Comparison of ENCODE assay signal across 8 mouse cellular contexts in the genomic region with DNA sequence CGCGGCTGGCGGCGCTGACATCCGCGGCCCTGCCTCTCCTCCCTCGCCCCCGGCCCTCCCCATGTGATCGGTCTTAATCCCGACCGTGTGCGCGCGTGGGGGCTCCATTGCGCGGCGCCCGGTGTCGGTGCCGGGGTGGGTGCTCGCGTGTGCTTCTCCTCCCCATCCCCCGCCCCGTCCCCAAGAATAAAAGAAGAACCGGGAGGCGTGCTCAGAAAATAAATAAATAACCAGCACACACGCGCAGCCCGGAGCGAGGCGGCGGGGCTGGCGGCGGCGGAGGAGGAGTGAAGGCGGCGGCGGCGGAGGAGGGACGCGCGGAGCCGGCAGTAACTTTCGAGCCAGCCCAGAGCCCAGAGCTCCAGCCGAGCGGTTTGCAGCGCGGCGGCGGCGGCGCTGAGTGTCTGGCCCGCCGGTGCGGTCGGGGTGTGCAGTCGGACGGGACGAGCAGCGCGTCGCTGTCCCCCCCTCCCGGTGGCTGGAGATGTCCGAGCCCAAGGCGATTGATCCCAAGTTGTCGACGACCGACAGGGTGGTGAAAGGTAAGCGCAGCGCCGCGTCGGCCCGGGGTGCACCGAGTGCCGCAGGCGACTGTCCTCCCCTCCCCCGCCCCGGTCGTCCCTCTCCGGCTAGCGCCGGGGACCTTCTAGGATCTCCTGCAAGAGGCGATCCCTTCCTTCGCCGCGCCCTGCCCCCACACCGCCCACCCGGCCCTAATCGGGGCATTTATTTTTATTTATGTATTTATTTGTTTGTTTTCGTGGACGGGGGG. TPM values are rescaled to one million over a fixed set of nuclear protein-coding genes. Genes with fewer than 3 reads are reported as not detected.
DNase-seq lines count a peak whose midpoint lies in the region; ATAC-seq lines count a peak whose summit lies in the region.

No protein-coding gene starts in this region.

- 1% methylated on average over 83 of the region's 92 CpGs for WGBS in embryonic facial prominence, embryonic 12.5 days
- 1% methylated on average over 75 of the region's 92 CpGs for WGBS in heart, embryonic 10.5 days
- 1% methylated on average over 89 of the region's 92 CpGs for WGBS in kidney, embryonic 15.5 days
- WGBS in liver, embryonic 11.5 days: under 1% methylated on average over 78 of the region's 92 CpGs

- no peaks in the 10 kb centered on the region for H3K9me3 ChIP-seq in embryonic facial prominence, embryonic 12.5 days
- H3K9me3 ChIP-seq in heart, embryonic 10.5 days: no peaks in the 10 kb centered on the region
- no peaks in the 10 kb centered on the region for H3K9me3 ChIP-seq in kidney, embryonic 15.5 days (replicated peaks)
- H3K9me3 ChIP-seq in liver, embryonic 11.5 days (ENCODE audit: control insufficient read depth, low read length): no peaks in the 10 kb centered on the region

- H3K4me2 ChIP-seq in embryonic facial prominence, embryonic 12.5 days (replicated peaks): peak overlapping the region; percentile 59
- H3K4me2 ChIP-seq in kidney, embryonic 15.5 days: peak overlapping the region; percentile 77
- H3K4me2 ChIP-seq in liver, embryonic 11.5 days: peak overlapping the region; percentile 82

- ATAC-seq in embryonic facial prominence, embryonic 12.5 days (ENCODE audit: insufficient number of reproducible peaks, insufficient read depth, low FRiP score, low TSS enrichment): peak; percentile 38
- peak; percentile 38 for ATAC-seq in kidney, embryonic 15.5 days (replicated peaks; ENCODE audit: low FRiP score)
- peak; percentile 43 for ATAC-seq in liver, embryonic 11.5 days (replicated peaks; ENCODE audit: low FRiP score)

- H3K4me1 ChIP-seq in embryonic facial prominence, embryonic 12.5 days: no peaks in the 10 kb centered on the region
- H3K4me1 ChIP-seq in heart, embryonic 10.5 days: peaks cover 24% of the 10 kb centered on the region
- H3K4me1 ChIP-seq in kidney, embryonic 15.5 days: peaks cover 33% of the 10 kb centered on the region
- H3K4me1 ChIP-seq in liver, embryonic 11.5 days (replicated peaks; ENCODE audit: control insufficient read depth, insufficient read depth, low read length): peaks cover 7% of the 10 kb centered on the region

- H3K27me3 ChIP-seq in embryonic facial prominence, embryonic 12.5 days: no peaks in the 10 kb centered on the region
- H3K27me3 ChIP-seq in heart, embryonic 10.5 days (ENCODE audit: insufficient read depth, poor library complexity, severe bottlenecking): no peaks in the 10 kb centered on the region
- no peaks in the 10 kb centered on the region for H3K27me3 ChIP-seq in kidney, embryonic 15.5 days
- H3K27me3 ChIP-seq in liver, embryonic 11.5 days (replicated peaks; ENCODE audit: control insufficient read depth, insufficient read depth, low read length): no peaks in the 10 kb centered on the region

- peak overlapping the region; percentile 71 for H3K4me3 ChIP-seq in embryonic facial prominence, embryonic 12.5 days
- peak overlapping the region; percentile 91 for H3K4me3 ChIP-seq in heart, embryonic 10.5 days
- peak overlapping the region; percentile 97 for H3K4me3 ChIP-seq in kidney, embryonic 15.5 days (replicated peaks)
- H3K4me3 ChIP-seq in liver, embryonic 11.5 days (ENCODE audit: low read depth, low read length): peak overlapping the region; percentile 88

- no peaks in the 10 kb centered on the region for H3K36me3 ChIP-seq in embryonic facial prominence, embryonic 12.5 days
- no peaks in the 10 kb centered on the region for H3K36me3 ChIP-seq in heart, embryonic 10.5 days
- H3K36me3 ChIP-seq in kidney, embryonic 15.5 days: no peaks in the 10 kb centered on the region
- H3K36me3 ChIP-seq in liver, embryonic 11.5 days (ENCODE audit: control insufficient read depth, insufficient read depth, low read length): no peaks in the 10 kb centered on the region

- peak overlapping the region; percentile 93 for H3K27ac ChIP-seq in embryonic facial prominence, embryonic 12.5 days
- peak overlapping the region; percentile 92 for H3K27ac ChIP-seq in heart, embryonic 10.5 days
- peak overlapping the region; percentile 96 for H3K27ac ChIP-seq in kidney, embryonic 15.5 days
- H3K27ac ChIP-seq in liver, embryonic 11.5 days (ENCODE audit: low read depth, low read length): peak overlapping the region; percentile 89

- peak; percentile 62 for DNase-seq in 416B (ENCODE audit: low read depth)
- peak; percentile 71 for DNase-seq in adrenal gland, postnatal 25 days
- DNase-seq in heart, embryonic 10.5 days (ENCODE audit: low spot score): peak; percentile 83
- DNase-seq in liver, embryonic 11.5 days (ENCODE audit: low spot score): peak; percentile 80
- DNase-seq in naive thymus-derived CD4-positive, alpha-beta T cell, adult 2 months (ENCODE audit: low read depth): peak; percentile 68
- DNase-seq in spleen, postnatal 4 days (ENCODE audit: low spot score in 2 of 2): peak; percentile 61 to 86

- peak overlapping the region; percentile 74 for H3K9ac ChIP-seq in embryonic facial prominence, embryonic 12.5 days
- H3K9ac ChIP-seq in kidney, embryonic 15.5 days: peak overlapping the region; percentile 62
- H3K9ac ChIP-seq in liver, embryonic 11.5 days (ENCODE audit: low read depth, low read length): peak overlapping the region; percentile 82

RNA-seq across cellular contexts. Expression of gene Ppp3ca, which starts 0.6 kb away (rescaled TPM):
- 68.9 and 78.4 TPM in 2 replicates for total RNA-seq in adrenal gland, postnatal 25 days (2021)
- polyA plus RNA-seq in embryonic facial prominence, embryonic 12.5 days (2016; fragmentation: Nextera tagmentation; extraction: Ambion mirVana): 103 and 110 TPM in 2 replicates
- 45.5 and 53.9 TPM in 2 replicates for polyA plus RNA-seq in heart, embryonic 10.5 days (2016; fragmentation: Nextera tagmentation; extraction: Ambion mirVana)
- polyA plus RNA-seq in kidney, embryonic 15.5 days (2015; fragmentation: Nextera tagmentation; extraction: Ambion mirVana): 63.0 and 64.0 TPM in 2 replicates
- 28.7 and 30.7 TPM in 2 replicates for polyA plus RNA-seq in liver, embryonic 11.5 days (2014; fragmentation: Nextera tagmentation; extraction: Ambion mirVana)

Comparison
In these comparisons a context has a peak if more than half of its experiments do, and no peak if none do; other contexts are left out.
1. Peak in every context shown above with its lines: DNase-seq, ATAC-seq, H3K4me3 ChIP-seq and H3K27ac ChIP-seq.